Mouse (Mus musculus) ES-E14 (cell line): ENCODE results near the gene Gtf2ird1. TPM values are rescaled to one million over a fixed set of nuclear protein-coding genes. Genes with fewer than 3 reads are reported as not detected.

Experiments used
- DNase-seq: peaks from one replicate; pipeline ENCODE4 v3.0.0-alpha.2; 2013; ENCODE audit warnings: low read depth, low spot score
- H3K27ac ChIP-seq: 2 replicates; pipeline ENCODE4 v1.5.1; 2012; ENCODE audit warnings: low read depth, mild to moderate bottlenecking, low read length, moderate library complexity, mixed read lengths; ENCODE audit not compliant: poor library complexity, insufficient read depth, severe bottlenecking
- H3K36me3 ChIP-seq: 2 replicates; pipeline ENCODE4 v1.6.1; 2012; ENCODE audit warnings: mild to moderate bottlenecking, low read length, moderate library complexity, mixed read lengths; ENCODE audit not compliant: control insufficient read depth, poor library complexity, insufficient read depth, severe bottlenecking
- H3K4me1 ChIP-seq, 2 experiments: fragments of 150-350 bp in 1 of 2; sonication (generic) in 1 of 2; 2 replicates each; pipeline ENCODE4 v1.6.1; 2012; ENCODE audit warnings: low read length in 2 of 2, mild to moderate bottlenecking in 1 of 2, mixed read lengths in 1 of 2; ENCODE audit not compliant: control insufficient read depth in 2 of 2, insufficient read depth in 2 of 2, poor library complexity in 1 of 2
- H3K4me3 ChIP-seq, 2 experiments: fragments of 150-350 bp in 1 of 2; sonication (generic) in 1 of 2; 2 replicates each; pipeline ENCODE4 v1.5.1; 2012; ENCODE audit warnings: low read length in 2 of 2, low read depth in 1 of 2, mild to moderate bottlenecking in 1 of 2, mixed read lengths in 1 of 2; ENCODE audit not compliant: insufficient read depth in 1 of 2, poor library complexity in 1 of 2, severe bottlenecking in 1 of 2
- H3K9ac ChIP-seq: 2 replicates; pipeline ENCODE4 v1.6.1; 2012; ENCODE audit warnings: low read depth, mild to moderate bottlenecking, low read length, mixed read lengths; ENCODE audit not compliant: poor library complexity, insufficient read depth, severe bottlenecking
- H3K9me3 ChIP-seq: fragments of 150-350 bp; sonication (generic); 2 replicates; pipeline ENCODE4 v1.6.1; 2012; ENCODE audit warnings: low read depth, mild to moderate bottlenecking, low read length; ENCODE audit not compliant: control insufficient read depth, insufficient read depth
- CHD2 ChIP-seq: IDR thresholded peaks from 2 replicates; pipeline ENCODE4 v1.6.1; 2014; ENCODE audit warnings: mild to moderate bottlenecking, low read depth, low read length, inconsistent platforms
- HCFC1 ChIP-seq: IDR thresholded peaks from 2 replicates; pipeline ENCODE4 v1.6.1; 2012; ENCODE audit warnings: low read length, inconsistent platforms, borderline replicate concordance; ENCODE audit not compliant: insufficient read depth
- MAFK ChIP-seq: IDR thresholded peaks from 2 replicates; pipeline ENCODE4 v1.6.1; 2014; ENCODE audit warnings: mild to moderate bottlenecking, low read depth, low read length, inconsistent platforms; ENCODE audit not compliant: insufficient read depth
- ZC3H11A ChIP-seq: IDR thresholded peaks from 2 replicates; pipeline ENCODE4 v1.6.1; 2012; ENCODE audit warnings: low read depth, mild to moderate bottlenecking, inconsistent platforms, low read length, borderline replicate concordance
- ZNF384 ChIP-seq: IDR thresholded peaks from 2 replicates; pipeline ENCODE4 v1.6.1; 2012; ENCODE audit warnings: low read depth, low read length, inconsistent platforms
- in situ Hi-C, 2 experiments: fragments of 600-800 bp; cut with MboI; formaldehyde crosslinking; loops; one replicate each; pipeline ENCODE4 v1.15.1; 2025; ENCODE audit warnings: low sequenced_read_pairs in 2 of 2, inconsistent platforms in 1 of 2; ENCODE audit not compliant: unreplicated experiment in 2 of 2
- total RNA-seq: library from RNA; depleted of rRNA; stranded (reverse); fragments of 300-350 nt; gene quantifications from 2 replicates; pipeline ENCODE4 v1.2.3, GENCODE M21; 2012

Gene Gtf2ird1
- total RNA-seq, 1 experiment: 63.5 TPM

- Histone ChIP-seq H3K9me3 (no peaks in the 10 kb centered on the region), H3K9ac (no peak overlapping the region), H3K36me3 (no peaks in the 10 kb centered on the region), H3K4me3 (no peak overlapping the region), H3K4me1 (peaks cover 3 to 10% of the 10 kb centered on the region in 2 experiments; a peak in 3 of 4 replicates), H3K27ac (no peak overlapping the region; the same call in 1 of the 2 replicates)
- DNase-seq: no peak
- in situ Hi-C loops: no loop called here
- TF ChIP-seq ZC3H11A (no peak), HCFC1 (no peak), MAFK (no peak), ZNF384 (no peak), CHD2 (no peak)
Measured at GRCm38 (mm10) chr5:134318903-134319302, 137.6 kb downstream of the Gtf2ird1 start.

- Histone ChIP-seq H3K4me3 (no peak overlapping the region), H3K9me3 (no peaks in the 10 kb centered on the region), H3K27ac (no peak overlapping the region), H3K9ac (no peak overlapping the region), H3K36me3 (no peaks in the 10 kb centered on the region), H3K4me1 (peaks cover 2% of the 10 kb centered on the region in 2 experiments; a peak in 2 of 4 replicates)
- no peak for DNase-seq
- in situ Hi-C loops: no loop called here
- TF ChIP-seq ZNF384: no peak
- no peak for TF ChIP-seq CHD2
- no peak for TF ChIP-seq MAFK
- TF ChIP-seq ZC3H11A: no peak
- no peak for TF ChIP-seq HCFC1
Measured at GRCm38 (mm10) chr5:134316721-134317120, 139.8 kb downstream of the Gtf2ird1 start.

- Histone ChIP-seq H3K36me3 (peaks cover 5% of the 10 kb centered on the region), H3K9ac (peak overlapping the region; percentile 86; the same call in 1 of the 2 replicates), H3K27ac (peak overlapping the region; percentile 95), H3K9me3 (no peaks in the 10 kb centered on the region), H3K4me1 (peaks cover 2 to 5% of the 10 kb centered on the region in 2 experiments; a peak in 2 of 4 replicates), H3K4me3 (peak overlapping the region; percentile 84 to 95)
- DNase-seq: no peak
- no peak for TF ChIP-seq MAFK
- TF ChIP-seq ZNF384: peak; percentile 11; the same call in 1 of the 2 replicates
- in situ Hi-C loops: no loop called here
Measured at GRCm38 (mm10) chr5:134315623-134316350, 140.7 kb downstream of the Gtf2ird1 start.

GRCm38 (mm10) chr5:134314688-134315622 is 141.6 kb downstream of the Gtf2ird1 start, which contains the start of gene Gtf2i:
Gene Gtf2i (minus strand): TSS chr5:134314760.
- Histone ChIP-seq H3K9me3 (no peaks in the 10 kb centered on the region), H3K9ac (peak within 1 kb of the TSS; percentile 90), H3K4me1 (peaks cover 2 to 11% of the 10 kb centered on the region in 2 experiments; a peak in 2 of 4 replicates), H3K4me3 (peak within 1 kb of the TSS; percentile 84 to 95), H3K27ac (peak within 1 kb of the TSS; percentile 96), H3K36me3 (peaks cover 7% of the 10 kb centered on the region)
- TF ChIP-seq MAFK (no peak), CHD2 (no peak), HCFC1 (peak; percentile 96), ZC3H11A (no peak), ZNF384 (peak; percentile 100)
- DNase-seq: peak; percentile 81
- in situ Hi-C loops: no loop called here
